Mouse (Mus musculus) yolk sac, embryonic 10.5 days (tissue): ENCODE measurements around the gene Enpep.

ENCODE experiments used
- DNase-seq: peaks from one replicate; pipeline ENCODE4 v3.0.0-alpha.2; 2017; ENCODE audit warnings: low spot score

The Enpep gene

DNA sequence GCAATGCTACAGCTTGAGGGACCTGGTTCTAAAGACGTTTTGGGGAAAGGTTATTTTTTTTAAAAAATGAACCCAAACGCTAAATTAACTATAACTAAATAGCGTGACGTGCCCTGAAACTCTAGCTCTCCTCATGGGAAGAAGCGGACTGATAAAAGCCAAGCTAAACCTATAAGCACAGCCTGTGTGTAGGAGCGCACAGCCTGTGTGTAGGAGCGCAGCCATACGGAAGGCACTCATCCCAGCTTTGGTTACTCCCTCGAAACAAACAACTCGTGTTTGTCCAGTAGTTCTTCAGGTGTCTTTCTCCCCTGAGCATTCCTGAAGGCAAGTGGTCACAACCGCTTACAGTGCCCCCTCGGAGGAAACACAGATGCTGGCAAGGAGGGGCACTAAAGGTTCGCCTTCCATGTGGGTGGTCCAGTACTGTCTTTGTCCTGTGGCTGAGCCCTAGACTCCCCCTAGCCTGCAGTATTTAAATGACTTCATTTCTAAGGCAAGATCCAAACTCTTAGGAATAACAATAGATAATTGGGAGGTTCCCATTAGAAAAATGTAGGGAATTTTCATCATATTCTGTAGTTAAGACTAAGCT lies 93.8 kb downstream of the Enpep start:
- no peak for DNase-seq

DNA sequence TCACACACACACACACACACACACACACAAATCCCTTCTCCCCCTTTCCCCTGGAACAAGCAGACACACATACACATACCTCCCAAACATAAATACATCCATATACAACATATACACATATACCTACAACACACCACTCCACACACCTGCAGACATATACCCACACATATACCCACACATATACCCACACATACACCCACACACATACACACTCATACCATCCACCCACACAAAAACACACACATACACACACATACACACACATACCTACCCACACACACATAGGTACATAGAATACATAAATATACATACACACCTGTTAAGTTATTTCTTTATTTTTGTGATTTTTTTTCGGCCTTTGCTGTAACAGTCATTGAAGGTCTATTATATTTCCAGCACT lies 94.5 kb downstream of the Enpep start:
- DNase-seq: no peak

DNA sequence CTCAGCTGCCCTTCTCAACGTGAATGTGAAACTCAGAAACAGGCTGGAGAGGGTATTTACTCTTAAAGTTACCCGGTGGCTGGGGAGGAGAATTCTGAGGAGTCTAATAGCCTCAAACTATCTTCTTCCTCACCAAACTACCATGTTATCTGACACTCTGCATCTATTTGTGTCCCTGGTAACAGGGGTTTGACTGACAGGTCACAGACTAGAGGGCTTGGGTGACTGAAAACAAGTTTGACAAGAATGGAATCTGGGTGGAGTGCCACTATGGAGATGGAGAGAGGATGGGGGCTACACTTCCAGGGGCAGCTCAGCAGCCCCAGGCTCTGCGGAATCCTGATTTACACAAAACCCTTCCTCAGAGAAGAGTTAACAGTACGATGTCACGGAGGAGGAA lies 105.2 kb downstream of the Enpep start:
- no peak for DNase-seq

DNA sequence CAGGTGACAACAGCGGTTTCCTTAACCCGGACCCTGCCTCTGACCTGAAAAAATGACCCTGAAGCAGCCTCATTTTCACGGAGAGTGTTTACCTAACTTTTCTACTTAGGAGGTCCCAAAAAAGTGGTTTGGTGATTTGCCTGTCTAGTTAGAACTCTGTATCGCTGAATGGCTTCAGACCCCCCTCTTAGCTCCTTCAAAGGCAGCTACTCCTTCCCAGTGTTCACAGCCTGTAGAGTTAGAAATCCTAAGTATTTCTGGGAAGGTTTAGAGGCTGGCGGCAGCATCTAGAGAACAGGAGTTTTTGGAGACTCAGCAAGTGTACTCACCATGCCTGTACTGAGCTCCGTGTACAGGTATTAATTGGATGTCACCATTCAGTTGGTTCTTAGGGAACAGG lies 105.8 kb downstream of the Enpep start:
- no peak for DNase-seq

DNA sequence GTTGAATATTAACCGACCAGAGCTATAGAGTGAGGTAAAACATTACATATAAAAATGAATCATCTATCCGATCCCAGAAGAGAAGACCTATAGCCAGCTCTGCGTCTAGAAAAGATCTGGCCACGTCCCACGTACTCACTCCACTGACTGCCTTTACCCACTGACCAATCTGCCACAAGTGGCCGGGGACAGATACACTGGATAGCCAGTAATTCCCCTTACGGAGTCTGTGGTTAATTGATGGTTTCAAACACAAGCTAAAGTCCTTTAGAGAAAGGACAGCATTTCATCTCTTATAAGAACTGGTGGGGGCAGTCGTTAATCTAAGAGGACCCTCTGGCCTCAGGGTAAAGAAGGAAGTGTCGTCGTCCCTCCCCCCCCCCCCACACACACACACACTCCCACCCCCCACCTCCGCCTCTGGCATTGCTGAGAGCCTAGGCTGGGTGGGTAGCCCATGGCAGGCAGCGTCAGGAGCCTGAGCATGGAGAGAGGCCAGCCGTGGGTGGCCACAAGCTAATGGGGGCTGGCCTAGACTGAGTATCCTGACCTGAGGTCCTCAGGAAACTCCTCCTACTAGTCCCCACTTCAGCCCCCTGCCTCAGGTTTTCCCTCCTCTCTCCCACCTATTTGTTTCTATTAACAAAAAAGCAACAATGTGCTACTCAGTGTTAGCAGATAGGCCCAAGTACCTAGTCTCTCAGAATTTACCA lies 106.8 kb downstream of the Enpep start:
- no peak for DNase-seq

DNA sequence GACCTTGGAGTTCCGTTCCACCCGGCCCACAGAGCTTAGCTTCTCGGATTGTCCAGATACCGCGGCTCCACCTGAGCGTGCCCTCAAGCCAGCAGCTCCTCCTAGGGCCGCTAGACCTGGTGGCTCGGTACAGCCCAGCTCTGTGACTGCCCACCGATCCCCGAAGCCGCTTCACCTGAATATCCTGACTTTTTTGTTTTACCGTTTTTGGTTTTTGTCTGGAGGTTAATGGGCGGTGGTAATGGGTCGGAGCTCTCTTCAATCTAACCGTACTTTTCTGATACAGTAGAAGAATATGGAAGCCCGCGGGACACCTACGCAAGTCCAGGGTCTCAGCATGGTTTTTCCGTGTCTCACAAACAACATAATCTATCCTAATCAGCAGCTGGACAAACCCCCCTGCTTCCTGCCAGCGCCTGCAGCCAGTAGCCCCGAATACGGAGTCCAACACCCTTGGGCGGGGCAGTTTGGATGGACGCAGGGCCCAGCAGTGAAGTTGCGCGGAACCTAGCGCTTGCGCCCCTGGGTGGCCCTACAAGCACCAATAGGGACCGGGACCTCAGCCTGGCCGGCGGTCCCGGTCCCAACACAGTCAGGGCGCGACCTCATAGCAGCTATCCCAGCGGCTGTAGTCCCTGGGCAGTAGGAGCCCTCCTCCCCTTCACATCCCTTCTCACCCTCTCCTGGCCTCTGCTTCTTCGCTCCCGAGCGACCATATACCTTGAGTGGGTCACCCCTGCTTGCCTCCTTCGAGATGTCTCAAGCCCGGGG lies 107.5 kb downstream of the Enpep start:
- peak; percentile 79 for DNase-seq

DNA sequence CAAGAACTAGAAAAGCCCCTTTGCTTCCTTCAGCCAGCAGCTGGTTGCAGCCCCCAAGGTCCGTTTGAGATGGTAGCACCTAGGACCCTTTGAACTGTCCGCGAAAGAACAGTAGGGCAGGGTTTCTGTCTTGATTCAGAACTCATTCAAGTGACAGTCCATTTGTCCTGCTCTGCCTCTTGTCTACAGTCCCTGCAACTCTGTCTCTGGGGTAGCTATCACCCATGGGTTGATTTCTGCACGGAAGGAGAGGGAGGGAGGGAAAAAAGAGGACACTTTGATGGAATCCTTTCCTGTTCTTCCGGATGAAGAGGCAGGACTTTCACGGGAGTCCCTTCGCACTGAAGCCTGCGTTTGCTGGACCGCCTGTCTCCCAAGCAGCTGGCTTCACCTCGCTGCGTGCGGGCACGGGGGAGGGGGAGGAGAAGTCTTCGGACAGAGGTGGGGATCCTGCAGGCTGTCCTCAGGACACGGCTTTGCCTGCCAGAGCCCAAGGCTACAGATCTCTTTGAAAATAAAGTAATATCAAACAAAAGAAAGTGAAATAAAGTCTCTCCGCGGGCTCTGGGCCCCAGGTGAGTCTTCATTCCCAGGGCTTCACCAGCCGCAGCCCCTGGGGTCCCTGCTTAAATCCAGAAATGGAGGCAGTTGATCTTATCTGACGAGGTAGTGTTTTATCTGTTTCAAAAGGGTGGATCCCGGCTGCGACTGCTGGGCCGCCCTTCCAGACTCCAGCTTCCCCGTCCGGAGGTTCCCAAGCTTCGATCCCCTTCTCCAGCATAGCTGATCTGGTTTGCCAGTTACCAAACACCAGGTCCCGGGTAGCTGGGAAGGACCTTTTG lies 108.3 kb downstream of the Enpep start:
- DNase-seq: peak; percentile 66

DNA sequence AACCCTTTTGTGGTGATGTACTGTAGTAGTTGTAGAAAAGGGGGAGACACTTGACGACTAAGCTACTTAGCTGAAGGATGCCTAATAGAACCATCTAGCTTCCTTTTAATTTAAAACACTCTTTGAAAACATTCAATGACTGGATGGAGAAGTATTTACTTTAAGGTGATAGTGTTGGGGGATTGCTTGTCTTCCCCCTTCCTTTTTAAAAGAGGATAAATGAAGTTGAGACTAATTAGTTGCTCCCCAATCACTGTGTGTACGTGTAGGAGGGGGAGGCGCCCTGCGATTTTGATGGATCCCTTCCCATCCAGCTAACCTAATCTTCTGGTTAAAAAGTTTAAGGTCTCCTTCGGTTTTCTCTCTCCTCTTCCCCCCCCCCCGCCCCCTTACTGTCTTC lies 109.1 kb downstream of the Enpep start:
- DNase-seq: no peak

DNA sequence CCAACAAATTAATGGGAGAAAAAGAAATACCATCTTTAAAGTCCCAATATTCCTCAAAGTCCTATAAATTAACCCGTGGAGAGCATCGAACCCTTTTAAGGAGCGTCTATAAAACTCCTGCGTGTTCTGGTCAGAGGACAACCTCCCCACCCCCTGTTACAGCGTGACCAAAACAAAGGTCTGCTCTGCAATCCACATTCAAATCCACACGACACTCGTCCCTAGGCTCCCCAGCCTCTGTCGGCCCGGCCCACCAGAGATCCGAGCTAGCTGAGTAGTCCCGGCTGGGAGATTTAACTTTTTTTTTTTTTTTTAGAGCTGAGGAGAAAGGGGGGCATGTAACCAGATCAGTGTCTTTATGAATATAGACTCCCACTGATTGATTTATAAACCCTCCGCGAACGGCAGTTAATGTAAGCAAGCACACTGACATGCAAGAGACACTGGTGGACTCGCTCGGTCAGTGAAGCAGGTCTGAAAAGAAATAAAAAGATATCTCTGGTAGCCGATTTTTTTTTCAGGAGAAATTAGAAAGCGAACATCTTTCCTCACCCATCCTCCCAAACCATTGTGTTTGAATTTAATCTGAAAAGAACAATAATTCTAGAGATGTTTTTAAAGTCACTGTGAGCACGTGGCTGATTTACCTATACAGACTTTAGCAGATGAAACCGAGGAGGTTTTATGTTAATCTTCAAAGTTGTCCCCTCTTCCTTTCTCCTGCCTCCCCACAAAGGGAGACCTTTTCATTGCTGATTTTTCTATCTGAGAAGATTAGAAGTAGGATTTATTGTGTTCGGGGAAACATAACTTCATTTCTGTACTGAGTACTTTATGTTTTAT lies 109.9 kb downstream of the Enpep start:
- peak; percentile 23 for DNase-seq

DNA sequence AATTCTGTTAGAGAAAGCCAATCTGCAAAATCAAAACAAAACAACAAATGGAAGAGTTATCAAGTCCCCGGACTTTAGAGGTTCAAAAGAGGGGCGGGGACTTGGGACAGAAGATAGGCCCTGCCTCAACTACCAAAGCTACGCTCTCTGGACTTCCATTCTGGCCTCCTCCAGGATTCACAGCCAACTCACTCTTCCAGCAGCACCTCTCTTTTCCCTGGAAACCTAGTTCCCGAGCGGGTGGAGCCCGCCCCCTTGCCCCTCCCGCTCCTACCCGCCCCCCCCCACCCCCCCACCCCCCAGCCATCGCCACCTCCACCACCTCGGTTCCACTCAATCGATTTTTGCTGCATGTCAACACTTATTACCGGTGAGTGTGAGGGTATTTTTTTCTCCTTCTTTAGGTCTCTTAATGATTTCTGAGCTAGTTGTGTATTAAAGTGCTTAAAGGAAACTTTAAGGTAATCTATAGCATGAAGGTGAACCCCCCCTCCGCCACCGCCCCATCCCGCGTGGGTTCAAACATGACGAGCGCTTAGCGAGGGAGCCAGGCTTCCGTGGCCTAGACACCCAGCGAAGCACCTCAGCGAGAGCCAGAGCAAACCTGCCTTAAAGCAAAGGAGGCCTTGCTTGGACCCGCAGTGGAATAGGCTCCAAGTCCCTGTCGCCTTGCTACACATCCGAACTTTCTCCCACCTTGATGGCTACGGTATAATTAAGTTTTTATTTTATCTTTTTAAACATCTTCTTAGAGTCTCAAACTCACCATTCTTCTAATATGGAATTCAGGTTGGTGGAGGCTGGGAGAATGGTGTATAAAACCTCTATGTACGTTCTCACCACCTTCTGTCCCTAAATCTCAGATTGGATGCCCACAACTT lies 110.9 kb downstream of the Enpep start:
- peak; percentile 66 for DNase-seq

DNA sequence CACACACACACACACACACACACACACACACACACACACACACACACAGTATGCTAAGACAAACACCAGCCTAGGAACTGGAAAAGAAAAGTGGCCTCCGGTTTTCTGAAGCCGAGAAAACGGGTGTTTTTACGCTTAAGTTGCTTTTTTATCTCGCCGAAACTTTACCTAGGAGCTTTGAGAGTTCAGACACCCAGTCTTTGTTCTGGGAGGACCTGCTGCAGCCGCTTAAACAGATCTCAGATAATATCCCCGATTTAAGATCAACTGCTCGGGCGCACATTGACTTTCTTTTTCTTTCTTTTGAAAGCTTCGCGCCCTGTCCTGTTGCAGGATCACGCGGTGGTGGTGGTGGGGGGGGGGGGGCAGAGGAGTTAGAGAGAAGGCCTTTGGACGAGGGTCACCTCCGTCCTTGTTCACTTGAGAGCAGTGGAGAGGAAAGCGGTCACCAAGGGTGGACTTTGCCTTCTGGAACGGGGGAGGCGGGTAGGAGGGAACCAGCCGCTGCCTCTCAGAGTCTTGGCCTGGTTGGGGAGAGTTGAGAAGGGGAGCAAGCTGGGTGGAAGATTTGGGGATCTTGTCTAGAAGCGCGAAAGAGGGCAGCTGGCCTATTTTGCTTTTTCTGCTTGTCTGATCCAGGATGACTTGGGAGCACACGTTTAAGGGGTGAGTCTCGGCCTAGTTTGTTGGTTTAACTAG lies 111.7 kb downstream of the Enpep start:
- DNase-seq: peak; percentile 89

DNA sequence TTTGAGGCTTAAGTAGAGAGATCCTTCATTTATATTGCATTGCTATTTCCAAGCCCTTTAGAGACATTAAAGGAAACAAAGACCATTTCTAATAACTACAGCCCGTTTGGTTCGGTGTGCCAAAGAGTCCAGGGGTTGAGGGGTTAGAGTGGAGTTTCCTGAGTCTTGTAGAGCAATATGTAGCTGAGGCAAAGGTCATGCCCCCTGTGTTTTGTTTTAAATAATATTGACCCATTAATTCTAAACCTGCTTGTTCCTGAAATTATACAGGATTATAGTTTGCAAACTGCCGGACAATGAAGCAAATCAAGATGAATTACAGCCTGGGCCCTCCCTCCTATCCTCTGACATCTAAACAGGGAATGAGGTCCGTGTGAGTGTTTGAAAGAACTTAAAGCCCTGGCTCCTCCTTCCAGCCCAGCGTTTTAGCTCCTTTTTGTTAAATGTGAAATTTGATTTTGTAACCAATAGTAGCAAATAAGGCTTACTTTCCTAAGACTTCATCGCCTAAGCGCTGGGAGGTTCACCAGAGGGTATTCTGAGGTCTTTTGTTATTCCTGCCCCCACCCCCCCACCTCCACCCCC lies 112.3 kb downstream of the Enpep start:
- DNase-seq: peak; percentile 68
